In the genomic region with DNA sequence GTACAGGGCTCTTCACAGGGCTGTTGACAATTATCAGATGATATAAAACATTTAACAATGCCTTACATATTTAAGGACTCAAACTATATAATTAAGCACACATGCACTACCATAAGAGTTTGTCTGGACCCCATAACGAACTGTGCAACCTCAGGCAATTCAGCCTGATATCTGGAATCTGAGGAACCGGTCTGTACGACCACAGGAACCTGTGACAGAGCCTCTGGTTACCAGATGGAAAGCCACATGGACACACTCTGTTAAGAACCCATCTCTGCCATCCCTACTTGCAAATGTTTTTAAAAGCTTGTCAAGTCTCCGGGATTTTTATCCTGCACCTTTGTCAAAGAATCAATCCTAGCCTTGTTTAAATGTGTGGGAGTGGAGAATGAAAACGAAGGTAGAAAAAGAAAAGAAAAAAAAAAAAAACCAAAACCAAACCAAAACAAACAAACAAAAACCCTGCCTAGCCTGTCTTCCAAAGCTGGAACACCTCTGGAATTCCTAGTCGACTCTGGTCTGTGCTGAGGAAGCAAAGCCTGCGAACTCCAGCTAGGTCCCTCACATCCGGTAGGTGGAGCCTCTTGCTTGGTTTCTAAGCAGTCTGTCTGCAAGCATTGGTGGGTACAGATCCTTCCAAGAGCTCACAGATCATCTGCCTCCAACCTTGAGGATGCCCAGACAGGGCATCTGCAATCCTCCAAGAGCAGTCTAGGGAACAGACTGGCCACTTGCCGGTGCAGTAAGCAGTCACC, we compare ENCODE assay signal across 8 mouse cellular contexts. TPM values are rescaled to one million over a fixed set of nuclear protein-coding genes. Genes with fewer than 3 reads are reported as not detected.
DNase-seq lines count a peak whose midpoint lies in the region; ATAC-seq lines count a peak whose summit lies in the region.

No protein-coding gene starts in this region.

- intact Hi-C loops in left cerebral cortex, postnatal 14 days (cut with DNase I): loop anchor here (1.0 to 5.0 kb wide), 3 partner anchors 128 to 228 kb away; no protein-coding TSS in a partner anchor

- H3K36me3 ChIP-seq in hindbrain, embryonic 10.5 days: no peaks in the 10 kb centered on the region
- H3K36me3 ChIP-seq in hindbrain, embryonic 12.5 days: no peaks in the 10 kb centered on the region
- H3K36me3 ChIP-seq in intestine, embryonic 16.5 days (ENCODE audit: control insufficient read depth, insufficient read depth, low read length): no peaks in the 10 kb centered on the region

- peaks cover 76% of the 10 kb centered on the region for H3K4me1 ChIP-seq in hindbrain, embryonic 10.5 days (replicated peaks)
- H3K4me1 ChIP-seq in hindbrain, embryonic 12.5 days: peaks cover 58% of the 10 kb centered on the region
- peaks cover 46% of the 10 kb centered on the region for H3K4me1 ChIP-seq in intestine, embryonic 16.5 days (ENCODE audit: control insufficient read depth, insufficient read depth, low read length)

- H3K9me3 ChIP-seq in hindbrain, embryonic 10.5 days: no peaks in the 10 kb centered on the region
- H3K9me3 ChIP-seq in hindbrain, embryonic 12.5 days (replicated peaks): no peaks in the 10 kb centered on the region
- no peaks in the 10 kb centered on the region for H3K9me3 ChIP-seq in intestine, embryonic 16.5 days (ENCODE audit: control insufficient read depth, low read length)

- no peak overlapping the region for H3K4me2 ChIP-seq in hindbrain, embryonic 12.5 days (replicated peaks)
- peak overlapping the region; percentile 88 for H3K4me2 ChIP-seq in intestine, embryonic 16.5 days (ENCODE audit: low read depth, low read length)

- H3K27me3 ChIP-seq in hindbrain, embryonic 10.5 days (ENCODE audit: insufficient read depth, poor library complexity, severe bottlenecking): peaks cover 40% of the 10 kb centered on the region
- H3K27me3 ChIP-seq in hindbrain, embryonic 12.5 days: peaks cover 37% of the 10 kb centered on the region
- no peaks in the 10 kb centered on the region for H3K27me3 ChIP-seq in intestine, embryonic 16.5 days (replicated peaks; ENCODE audit: control insufficient read depth, insufficient read depth, low read length)

- H3K4me3 ChIP-seq in hindbrain, embryonic 10.5 days: no peak overlapping the region
- no peak overlapping the region for H3K4me3 ChIP-seq in hindbrain, embryonic 12.5 days
- peak overlapping the region; percentile 27 for H3K4me3 ChIP-seq in intestine, embryonic 16.5 days (ENCODE audit: low read length)

- H3K9ac ChIP-seq in hindbrain, embryonic 12.5 days: no peak overlapping the region
- peak overlapping the region; percentile 95 for H3K9ac ChIP-seq in intestine, embryonic 16.5 days (ENCODE audit: low read depth, low read length)

- DNase-seq in hindbrain, embryonic 10.5 days (ENCODE audit: low spot score): peak; percentile 66
- peak; percentile 67 to 79 for DNase-seq in cerebellum, adult 18-20 months
- DNase-seq in frontal cortex, postnatal 14 days (ENCODE audit: low spot score in 2 of 2): peak; percentile 67 to 74
- DNase-seq in left cerebral cortex, postnatal 14 days (ENCODE audit: low spot score in 2 of 2): peak; percentile 84 to 89
- peak; percentile 80 for DNase-seq in mesoderm, embryonic 11.5 days (ENCODE audit: low read depth, low spot score)
- peak; percentile 84 for DNase-seq in telencephalon, adult 2 months (ENCODE audit: low read depth, low spot score)

- WGBS in hindbrain, embryonic 10.5 days: 34% methylated on average over 9 of the region's 9 CpGs
- WGBS in hindbrain, embryonic 12.5 days: 32% methylated on average over 9 of the region's 9 CpGs
- WGBS in intestine, embryonic 16.5 days: 27% methylated on average over 9 of the region's 9 CpGs

- no peak for ATAC-seq in hindbrain, embryonic 12.5 days (ENCODE audit: low FRiP score)
- no peak for ATAC-seq in intestine, embryonic 16.5 days

- no peak overlapping the region for H3K27ac ChIP-seq in hindbrain, embryonic 10.5 days
- no peak overlapping the region for H3K27ac ChIP-seq in hindbrain, embryonic 12.5 days
- peak overlapping the region; percentile 64 for H3K27ac ChIP-seq in intestine, embryonic 16.5 days (ENCODE audit: low read length)

RNA-seq across cellular contexts. Expression of gene Tpm1, which starts 4.5 kb away (rescaled TPM):
- polyA plus RNA-seq in hindbrain, embryonic 10.5 days (2016; fragmentation: Nextera tagmentation; extraction: Ambion mirVana): 293 and 315 TPM in 2 replicates
- polyA plus RNA-seq in hindbrain, embryonic 12.5 days (2016; fragmentation: Nextera tagmentation; extraction: Ambion mirVana): 396 and 527 TPM in 2 replicates
- polyA plus RNA-seq in intestine, embryonic 16.5 days (2015; fragmentation: Nextera tagmentation; extraction: Ambion mirVana): 1,080 and 1,114 TPM in 2 replicates
- 100 to 1,000 TPM; 204 to 207 TPM for total RNA-seq in left cerebral cortex, postnatal 14 days (2021)
